Mouse (Mus musculus): Measurements from ENCODE around the gene Mettl3.
A peak's percentile ranks its signal among the peaks of the same experiment; 100 is the strongest.

Mettl3 gene

GRCm38 (mm10) chr14:52295558-52296264, 9.2 kb downstream of the Mettl3 start:
- no peak for DNase-seq (ENCODE audit: low spot score in 2 of 2)

- no peak for DNase-seq (ENCODE audit: low spot score in 2 of 2)
These were observed 20.7 kb downstream of the Mettl3 start for GRCm38 (mm10) chr14:52284191-52284590.

- no peak for DNase-seq (ENCODE audit: low spot score in 2 of 2)
These were observed 21.3 kb downstream of the Mettl3 start for GRCm38 (mm10) chr14:52283629-52284028.

- DNase-seq (ENCODE audit: low spot score in 2 of 2): no peak
These were observed 25.2 kb downstream of the Mettl3 start for GRCm38 (mm10) chr14:52279747-52280120.

- peak; percentile 97 to 99 for DNase-seq (ENCODE audit: low spot score in 2 of 2)
These were observed 25.8 kb downstream of the Mettl3 start, which contains the start of the genes Tox4 and Rab2b for GRCm38 (mm10) chr14:52278932-52279746. Tox4 (plus strand) TSS chr14:52279146. Rab2b (minus strand) TSS chr14:52279545.

- DNase-seq (ENCODE audit: low spot score in 2 of 2): no peak
These were observed 27.7 kb downstream of the Mettl3 start for GRCm38 (mm10) chr14:52277210-52277609.

GRCm38 (mm10) chr14:52272781-52273180, 32.1 kb downstream of the Mettl3 start:
- DNase-seq (ENCODE audit: low spot score in 2 of 2): no peak

GRCm38 (mm10) chr14:52257484-52258213, 47.3 kb downstream of the Mettl3 start, which contains the start of gene Chd8:
Chd8 (minus strand) TSS chr14:52257780.
- DNase-seq (ENCODE audit: low spot score in 2 of 2): peak; percentile 99

- peak in 1 of 2 experiments; percentile 5 for DNase-seq (ENCODE audit: low spot score in 2 of 2)
These were observed 48.4 kb downstream of the Mettl3 start for GRCm38 (mm10) chr14:52256311-52257175.

- DNase-seq (ENCODE audit: low spot score in 2 of 2): no peak
These were observed 58.8 kb downstream of the Mettl3 start for GRCm38 (mm10) chr14:52246129-52246528.

All from thymus, postnatal 10 days (tissue).